Mouse (Mus musculus): Measurements from ENCODE around the gene Olfr1155. TPM values are rescaled to one million over a fixed set of nuclear protein-coding genes. Genes with fewer than 3 reads are reported as not detected.

The Olfr1155 gene
- not detected for total RNA-seq (2023)

GRCm38 (mm10) chr2:87945037-87945436 is at the start of gene Olfr1155:
Gene Olfr1155, minus strand, starts transcription at chr2:87945137.

GRCm38 (mm10) chr2:87989813-87990212 is 44.9 kb upstream of the Olfr1155 start, which contains the start of gene Olfr1158:
Gene Olfr1158, plus strand, starts transcription at chr2:87990113.

GRCm38 (mm10) chr2:87974563-87974962 is 29.6 kb upstream of the Olfr1155 start, which contains the start of gene Olfr74:
Gene Olfr74, minus strand, starts transcription at chr2:87974663.

GRCm38 (mm10) chr2:87968199-87968598 is 23.3 kb upstream of the Olfr1155 start, which contains the start of gene Olfr1157:
Gene Olfr1157, minus strand, starts transcription at chr2:87968299.

GRCm38 (mm10) chr2:87953000-87953399 is 8.1 kb upstream of the Olfr1155 start, which contains the start of gene Olfr1156:
Gene Olfr1156, minus strand, starts transcription at chr2:87953100.

GRCm38 (mm10) chr2:87905066-87905465 is 39.9 kb downstream of the Olfr1155 start, which contains the start of gene Olfr1154:
Gene Olfr1154, minus strand, starts transcription at chr2:87905166.

GRCm38 (mm10) chr2:87894662-87895061 is 50.3 kb downstream of the Olfr1155 start, which contains the start of gene Olfr1153:
Gene Olfr1153, plus strand, starts transcription at chr2:87894962.

Other genes with a start within 250 kb of the Olfr1155 start
- gene Olfr1137, start 232.0 kb downstream of the Olfr1155 start, total RNA-seq (2023): not detected
- gene Olfr1138, start 205.2 kb downstream of the Olfr1155 start, total RNA-seq (2023): not detected
- not detected for gene Olfr1140, start 201.4 kb downstream of the Olfr1155 start, total RNA-seq (2023)
- gene Olfr1141, start 191.1 kb downstream of the Olfr1155 start, total RNA-seq (2023): not detected
- gene Olfr152, start 165.7 kb downstream of the Olfr1155 start, total RNA-seq (2023): not detected
- not detected for gene Olfr1143, start 144.5 kb downstream of the Olfr1155 start, total RNA-seq (2023)
- gene Olfr1145, start 135.3 kb downstream of the Olfr1155 start, total RNA-seq (2023): not detected
- gene Olfr1148, start 114.6 kb downstream of the Olfr1155 start, total RNA-seq (2023): not detected
- gene Olfr1150-ps1, start 101.1 kb downstream of the Olfr1155 start, total RNA-seq (2023): not detected
- not detected for gene Olfr1151, start 89.3 kb downstream of the Olfr1155 start, total RNA-seq (2023)
- gene Olfr1152, start 78.6 kb downstream of the Olfr1155 start, total RNA-seq (2023): not detected
- not detected for gene Olfr1153, start 50.2 kb downstream of the Olfr1155 start, total RNA-seq (2023)
- gene Olfr1154, start 40.0 kb downstream of the Olfr1155 start, total RNA-seq (2023): not detected
- gene Olfr1156, start 8.0 kb upstream of the Olfr1155 start, total RNA-seq (2023): not detected
- gene Olfr1157, start 23.2 kb upstream of the Olfr1155 start, total RNA-seq (2023): not detected
- not detected for gene Olfr74, start 29.5 kb upstream of the Olfr1155 start, total RNA-seq (2023)
- gene Olfr1158, start 45.0 kb upstream of the Olfr1155 start, total RNA-seq (2023): not detected
- not detected for gene Olfr1160, start 63.1 kb upstream of the Olfr1155 start, total RNA-seq (2023)
- not detected for gene Olfr1161, start 77.6 kb upstream of the Olfr1155 start, total RNA-seq (2023)
- not detected for gene Olfr73, start 92.6 kb upstream of the Olfr1155 start, total RNA-seq (2023)
- gene Olfr1162, start 106.0 kb upstream of the Olfr1155 start, total RNA-seq (2023): not detected
- not detected for gene Olfr1163, start 126.7 kb upstream of the Olfr1155 start, total RNA-seq (2023)
- gene Olfr1164, start 148.8 kb upstream of the Olfr1155 start, total RNA-seq (2023): not detected
- not detected for gene Olfr1166, start 183.1 kb upstream of the Olfr1155 start, total RNA-seq (2023)
- gene Olfr1167, start 210.1 kb upstream of the Olfr1155 start, total RNA-seq (2023): not detected
- not detected for gene Olfr1168, start 236.7 kb upstream of the Olfr1155 start, total RNA-seq (2023)

All from CD4-positive naive resting alpha-beta T cell, adult 76 days (primary cell).